ENCODE assay signal across 9 mouse cellular contexts in the genomic region with DNA sequence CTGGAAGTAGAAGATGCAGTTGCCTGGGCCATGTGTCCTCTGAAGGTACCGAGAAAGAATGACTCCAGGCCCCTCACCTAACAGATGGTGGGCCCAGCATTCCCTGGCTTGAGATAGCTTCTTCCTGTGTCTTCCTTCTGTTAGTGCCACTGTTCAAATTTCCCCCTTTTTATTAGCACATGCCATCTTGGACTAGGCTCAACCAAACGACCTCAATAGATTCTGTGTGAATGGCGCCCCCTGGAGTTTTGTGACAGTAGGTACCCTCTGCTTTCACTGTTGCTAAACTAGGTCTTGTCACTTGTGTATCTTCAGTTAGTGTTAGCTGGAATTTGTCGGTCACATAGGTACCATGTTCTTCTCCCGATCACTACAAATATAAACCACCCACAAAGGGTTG. TPM values are rescaled to one million over a fixed set of nuclear protein-coding genes. Genes with fewer than 3 reads are reported as not detected.
A peak's percentile ranks its signal among the peaks of the same experiment; 100 is the strongest.
DNase-seq lines count a peak whose midpoint lies in the region; ATAC-seq and TF ChIP-seq lines count a peak whose summit lies in the region.
"Had no signal": no experiment of that assay in that cellular context is flagged by ENCODE, and none has a peak within 500 bp of the region (broad histone marks: within the 10 kb centered on the region; RNA-seq: fewer than 3 reads in every experiment).

No protein-coding gene starts in this region.

- no peak overlapping the region for H3K4me2 ChIP-seq in hindbrain, embryonic 14.5 days (replicated peaks)
- H3K4me2 ChIP-seq: neural tube, embryonic 12.5 days had no signal

- WGBS in hindbrain, embryonic 14.5 days: 50% methylated on average over 5 of the region's 5 CpGs
- WGBS in lung, adult 2 months: 42% methylated on average over 5 of the region's 5 CpGs

- peak; percentile 27 to 66 for DNase-seq in heart, adult 18-20 months
- DNase-seq in heart, adult 9 months (ENCODE audit: low spot score in 2 of 2): no peak
- peak; percentile 19 for DNase-seq in urinary bladder, postnatal 25 days (ENCODE audit: low spot score)
- DNase-seq in urinary bladder, postnatal 4 days (ENCODE audit: low spot score in 2 of 2): no peak
- DNase-seq in cerebellum, postnatal 10 days: peak; percentile 93 to 94
- DNase-seq in hindbrain, embryonic 14.5 days (ENCODE audit: low spot score): peak; percentile 26
- DNase-seq in lung, adult 2 months: peak; percentile 10
- peak; percentile 29 for DNase-seq in thymus, postnatal 0 days (ENCODE audit: low spot score)

- H3K4me3 ChIP-seq in hindbrain, embryonic 14.5 days (replicated peaks; ENCODE audit: low read length): no peak overlapping the region
- H3K4me3 ChIP-seq in lung, adult 2 months (replicated peaks; ENCODE audit: extremely low read depth, low read depth, low read length): no peak overlapping the region
- H3K4me3 ChIP-seq: neural tube, embryonic 12.5 days had no signal

- H3K27ac ChIP-seq in hindbrain, embryonic 14.5 days: no peak overlapping the region
- H3K27ac ChIP-seq: neural tube, embryonic 12.5 days had no signal

- no peak overlapping the region for H3K9ac ChIP-seq in hindbrain, embryonic 14.5 days
- H3K9ac ChIP-seq: neural tube, embryonic 12.5 days had no signal

- ATAC-seq in hindbrain, embryonic 14.5 days (ENCODE audit: low FRiP score): no peak

- no peaks in the 10 kb centered on the region for H3K4me1 ChIP-seq in hindbrain, embryonic 14.5 days (replicated peaks; ENCODE audit: control insufficient read depth, insufficient read depth, low read length)
- no peaks in the 10 kb centered on the region for H3K4me1 ChIP-seq in lung, adult 2 months (ENCODE audit: control insufficient read depth, insufficient read depth, low read length)
- H3K4me1 ChIP-seq: neural tube, embryonic 12.5 days had no signal

- H3K36me3 ChIP-seq in hindbrain, embryonic 14.5 days (replicated peaks; ENCODE audit: control insufficient read depth, insufficient read depth): no peaks in the 10 kb centered on the region
- H3K36me3 ChIP-seq: neural tube, embryonic 12.5 days had no signal

- H3K9me3 ChIP-seq in hindbrain, embryonic 14.5 days (ENCODE audit: control insufficient read depth, low read length): no peaks in the 10 kb centered on the region
- H3K9me3 ChIP-seq: neural tube, embryonic 12.5 days had no signal

- no peak for TF ChIP-seq POLR2A in lung, adult 2 months (IDR thresholded peaks at IDR 0.05; ENCODE audit: borderline replicate concordance, extremely low read depth, low read depth, low read length)

- TF ChIP-seq CTCF in lung, adult 2 months (IDR thresholded peaks at IDR 0.05; ENCODE audit: insufficient read depth, low read length): 0 out of 2 replicates have a peak, but pooled peaks have one; percentile 6

- H3K27me3 ChIP-seq in hindbrain, embryonic 14.5 days (ENCODE audit: control insufficient read depth, insufficient read depth, low read length): no peaks in the 10 kb centered on the region
- H3K27me3 ChIP-seq: neural tube, embryonic 12.5 days had no signal

RNA-seq across cellular contexts. Expression of a gene that starts 29.0 kb away (rescaled TPM):
- total RNA-seq in heart, adult 18-20 months (2021): 10 to 100 TPM; 63.5 to 65.9 TPM
- polyA plus RNA-seq in hindbrain, embryonic 14.5 days (2014; fragmentation: Nextera tagmentation; extraction: Ambion mirVana): 7.2 and 7.6 TPM in 2 replicates
- polyA plus RNA-seq in lung, adult 2 months (2012; rRNA removed): 0.59 and 1.5 TPM in 2 replicates
- 0.59 and 0.60 TPM in 2 replicates for polyA plus RNA-seq in thymus, postnatal 0 days (2015; fragmentation: Nextera tagmentation; extraction: Ambion mirVana)

Comparison
In these comparisons a context has a peak if more than half of its experiments do, and no peak if none do; other contexts are left out.
1. DNase-seq: peak in heart, adult 18-20 months (2 of 2), urinary bladder, postnatal 25 days (single experiment), cerebellum, postnatal 10 days (2 of 2), hindbrain, embryonic 14.5 days (single experiment), lung, adult 2 months (single experiment) and thymus, postnatal 0 days (single experiment); none in heart, adult 9 months (0 of 2) and urinary bladder, postnatal 4 days (0 of 2).